Mouse (Mus musculus) heart, postnatal 14 days (tissue): ENCODE measurements around the gene Fev. TPM values are rescaled to one million over a fixed set of nuclear protein-coding genes. Genes with fewer than 3 reads are reported as not detected.
A peak's percentile ranks its signal among the peaks of the same experiment; 100 is the strongest.

ENCODE experiments used
- DNase-seq, 2 experiments: peaks; one replicate each; pipeline ENCODE4 v3.0.0; 2021 to 2022
- intact Hi-C: fragments of 180-260 bp; cut with DNase I; formaldehyde crosslinking; loops from one replicate; pipeline ENCODE4 v1.15.1; 2025
- total RNA-seq, 2 experiments: library from RNA; stranded (reverse); gene quantifications; 2 replicates each; pipeline ENCODE4 v1.2.3; 2021

Gene Fev
- total RNA-seq, 2 experiments from 2014 or later: not detected

DNA sequence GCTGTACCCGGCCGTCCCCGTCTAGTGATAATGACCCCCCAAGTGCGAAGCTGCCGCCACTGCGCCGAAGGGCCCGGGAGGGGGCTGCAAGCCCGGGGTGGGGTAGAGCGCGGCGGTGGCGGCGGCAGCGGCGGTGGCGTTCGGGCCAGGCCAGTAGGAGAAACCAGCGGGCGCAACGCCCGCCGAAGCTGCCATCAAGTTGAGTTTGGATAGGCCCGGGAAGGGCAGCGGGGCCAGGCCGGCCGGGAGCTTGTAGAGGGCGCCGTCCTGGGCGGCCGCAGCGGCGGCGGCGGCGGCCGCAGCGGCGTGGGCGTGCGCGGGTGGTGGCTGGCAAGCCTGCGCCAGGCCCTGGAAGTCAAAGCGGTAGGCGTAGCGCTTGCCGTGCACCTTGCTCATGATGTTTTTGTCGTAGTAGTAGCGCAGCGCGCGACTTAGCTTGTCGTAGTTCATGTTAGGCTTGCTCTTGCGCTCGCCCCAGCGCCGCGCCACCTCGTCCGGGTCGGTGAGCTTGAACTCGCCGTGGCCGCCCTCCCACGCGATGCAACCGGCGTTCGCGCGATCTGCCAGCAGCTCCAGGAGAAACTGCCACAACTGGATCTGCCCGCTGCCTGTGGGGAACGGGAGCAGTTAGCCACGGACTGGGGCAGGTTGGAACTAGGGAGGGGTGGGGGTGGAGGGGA is 3.0 kb downstream of the Fev start:
- intact Hi-C loops: no loop called here
- DNase-seq: peak in 1 of 2 experiments; percentile 16

DNA sequence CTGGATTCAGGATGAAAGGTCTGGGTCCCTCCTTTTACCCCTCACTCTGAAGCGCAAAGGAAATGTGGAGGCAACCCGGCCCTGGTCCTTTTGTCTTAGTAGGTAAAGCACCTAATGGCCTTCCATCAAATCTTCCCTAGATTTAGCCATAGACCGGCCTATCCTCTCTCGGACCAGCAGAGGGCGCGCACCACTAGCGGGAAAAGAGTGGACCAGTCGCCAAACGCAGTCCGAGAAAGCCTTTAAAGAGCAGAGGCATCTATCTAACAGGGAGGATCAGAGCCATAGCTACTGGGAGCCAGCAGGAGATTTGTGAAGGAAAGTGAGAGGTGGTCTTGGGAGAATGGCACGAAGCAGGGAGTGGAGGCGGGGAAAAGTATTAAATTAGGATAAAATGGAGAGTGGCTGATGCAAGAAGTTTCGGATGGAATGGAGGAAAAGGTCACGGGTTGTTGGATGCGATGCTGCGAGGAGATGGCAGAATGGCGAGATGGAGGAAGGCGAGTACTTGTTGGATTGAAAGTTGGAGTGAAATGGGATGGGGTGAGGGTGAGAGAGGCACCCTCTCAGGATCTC is 4.3 kb downstream of the Fev start:
- peak; percentile 71 to 81 for DNase-seq
- intact Hi-C loops: no loop called here

DNA sequence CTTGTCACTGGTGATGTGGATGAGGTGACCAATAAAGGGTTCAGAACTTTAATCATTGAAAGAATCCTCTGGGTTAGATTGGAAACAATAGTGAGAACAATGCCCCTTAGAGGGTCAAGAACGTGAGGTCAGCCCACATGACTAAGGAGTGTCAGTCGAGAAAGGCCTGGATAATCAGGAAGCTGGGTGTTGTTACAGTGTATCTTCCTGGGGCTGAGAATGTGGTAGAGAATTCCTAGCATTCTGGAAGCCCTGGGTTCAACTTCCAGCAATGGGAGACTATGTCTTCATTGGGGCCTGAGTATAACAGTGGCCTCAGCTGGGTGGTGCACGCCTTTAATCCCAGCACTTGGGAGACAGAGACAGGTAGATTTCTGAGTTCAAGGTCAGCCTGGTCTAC is 8.0 kb downstream of the Fev start:
- no peak for DNase-seq
- intact Hi-C loops: no loop called here

DNA sequence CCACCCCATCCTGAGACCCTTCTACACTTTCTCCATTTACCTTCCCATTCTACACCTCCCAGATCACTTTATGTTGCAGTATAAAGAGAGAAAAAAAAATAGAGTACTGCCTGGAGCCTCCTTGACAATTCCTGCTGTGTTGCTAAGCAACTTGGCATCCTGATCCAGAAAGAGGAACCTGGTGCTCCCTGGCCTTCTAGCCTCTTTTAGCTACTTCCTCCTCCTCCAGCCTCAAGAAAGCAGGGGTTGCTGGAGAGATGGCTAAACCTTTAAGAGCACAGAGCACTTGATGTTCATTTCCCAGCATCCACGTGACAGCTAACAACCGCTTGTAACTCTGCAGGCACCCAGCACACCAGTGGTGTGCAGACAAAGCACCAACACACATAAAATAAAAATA is 13.0 kb downstream of the Fev start:
- intact Hi-C loops: no loop called here
- no peak for DNase-seq

DNA sequence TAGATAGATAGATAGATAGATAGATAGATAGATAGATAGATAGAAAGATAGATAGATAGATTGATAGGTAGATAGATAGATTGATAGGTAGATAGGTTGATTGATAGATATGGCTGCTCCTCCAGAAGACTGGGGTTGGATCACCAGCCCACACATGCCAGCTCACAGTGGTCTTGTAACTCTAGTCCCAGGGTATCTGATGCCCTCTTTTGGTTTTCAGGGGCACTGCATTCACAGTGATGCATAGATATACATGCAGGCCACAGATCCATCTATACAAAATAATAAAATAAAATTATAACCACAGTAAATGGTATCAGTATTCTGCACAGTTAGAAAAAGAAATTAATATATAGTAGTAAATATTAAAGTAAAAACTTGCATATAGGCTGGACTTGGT is 23.4 kb downstream of the Fev start:
- intact Hi-C loops: no loop called here
- no peak for DNase-seq

DNA sequence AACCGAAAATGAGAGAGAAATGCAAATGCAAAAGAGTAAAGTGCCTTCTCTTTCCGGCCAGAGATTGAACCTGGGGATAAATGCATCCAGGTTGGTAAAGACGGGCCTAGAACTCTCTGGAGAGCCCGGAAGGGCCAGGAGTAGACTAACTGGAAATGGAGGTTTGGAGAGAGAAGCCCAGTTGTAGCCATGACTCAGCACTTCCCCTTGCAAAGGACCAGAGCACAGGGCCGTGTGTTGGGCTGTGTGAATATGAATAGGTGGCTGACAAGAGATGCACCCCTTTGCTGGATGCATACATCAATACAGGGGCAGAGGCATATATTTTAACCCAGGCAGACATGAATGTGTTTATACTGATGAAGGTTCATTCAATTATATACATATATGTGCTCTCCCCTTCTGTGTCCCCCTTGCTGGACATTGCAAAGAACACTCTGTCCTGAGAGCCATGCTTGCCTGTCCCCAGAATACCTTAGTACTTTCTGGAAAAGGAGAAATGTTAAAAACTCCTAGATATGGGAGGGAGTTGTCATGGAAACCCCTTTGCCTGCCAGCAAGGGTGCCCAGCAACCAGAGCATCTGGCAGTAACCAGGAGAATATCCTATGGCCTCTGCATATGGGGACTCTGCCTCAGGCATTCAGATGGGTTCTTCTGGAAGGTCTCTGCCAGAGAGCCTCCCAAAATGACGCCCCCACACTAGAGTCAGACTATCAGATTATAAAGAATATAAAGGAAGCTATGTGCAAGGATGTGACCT is 25.8 kb downstream of the Fev start:
- intact Hi-C loops: no loop called here
- no peak for DNase-seq

DNA sequence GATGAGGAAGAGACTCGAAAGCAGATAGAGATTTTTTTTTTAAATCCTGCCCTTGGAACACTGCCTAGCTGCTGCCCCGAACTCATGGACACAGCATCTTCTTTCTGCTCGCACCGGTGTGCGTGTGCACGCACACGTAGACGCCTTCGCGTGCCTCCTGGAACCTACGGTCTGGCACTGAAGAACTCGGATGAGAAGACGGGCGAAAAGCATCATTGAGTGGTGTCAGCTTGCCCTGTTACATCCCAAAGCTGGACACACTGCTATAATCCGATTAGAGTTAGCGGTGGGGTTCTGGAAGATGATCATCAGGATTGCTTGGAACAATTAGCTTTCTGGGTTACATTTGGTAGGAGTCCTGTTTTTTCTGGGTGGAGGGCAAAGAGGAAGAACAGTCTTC is 26.4 kb downstream of the Fev start:
- intact Hi-C loops: no loop called here
- no peak for DNase-seq

DNA sequence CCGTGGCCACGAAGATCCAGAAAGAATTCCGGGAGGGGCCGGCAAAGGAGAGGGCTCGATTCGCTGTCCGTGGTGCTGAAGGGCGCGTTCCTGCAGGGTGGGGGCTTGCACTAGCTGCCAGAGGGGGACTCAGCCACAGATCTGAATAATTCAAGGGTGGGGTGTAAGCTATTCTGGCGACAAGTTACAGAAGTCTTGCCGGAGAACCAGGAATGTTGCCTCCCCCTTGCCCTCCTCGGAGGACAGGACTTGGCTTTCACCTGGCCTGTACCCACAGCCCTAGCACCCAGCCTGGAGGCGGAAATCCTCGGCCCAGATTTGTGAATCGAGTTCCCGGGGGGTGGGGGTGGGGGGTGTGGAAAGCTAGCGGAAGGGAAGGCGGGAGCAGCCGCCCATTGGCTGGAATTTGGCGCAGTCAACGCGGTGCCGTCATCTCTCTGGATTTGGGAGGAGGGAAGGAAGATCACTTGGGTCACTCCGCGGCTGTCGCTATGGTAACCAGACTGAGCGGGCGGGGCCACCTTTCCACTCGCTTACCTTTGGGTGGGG is 27.0 kb downstream of the Fev start:
- peak; percentile 72 to 78 for DNase-seq
- intact Hi-C loops: no loop called here

DNA sequence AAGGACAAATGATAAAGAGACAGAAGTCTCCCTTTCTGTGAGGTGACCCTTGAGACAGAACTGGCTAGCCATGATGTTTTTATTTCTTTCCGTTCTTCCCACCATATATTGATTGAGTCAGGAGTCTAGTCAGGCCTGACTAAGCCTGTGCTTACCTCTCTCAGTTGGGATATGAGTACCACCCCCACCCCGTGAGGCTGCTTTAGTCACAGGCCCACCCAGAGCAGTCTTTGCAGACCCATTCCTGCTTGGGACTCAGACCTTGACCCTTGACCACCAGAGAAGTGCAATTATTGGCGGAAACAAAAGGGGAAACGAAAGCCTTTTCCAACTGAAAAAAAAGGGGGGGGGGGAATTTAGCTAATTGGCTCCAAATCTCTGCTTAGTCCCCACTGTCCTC is 27.5 kb downstream of the Fev start:
- intact Hi-C loops: no loop called here
- DNase-seq: no peak

DNA sequence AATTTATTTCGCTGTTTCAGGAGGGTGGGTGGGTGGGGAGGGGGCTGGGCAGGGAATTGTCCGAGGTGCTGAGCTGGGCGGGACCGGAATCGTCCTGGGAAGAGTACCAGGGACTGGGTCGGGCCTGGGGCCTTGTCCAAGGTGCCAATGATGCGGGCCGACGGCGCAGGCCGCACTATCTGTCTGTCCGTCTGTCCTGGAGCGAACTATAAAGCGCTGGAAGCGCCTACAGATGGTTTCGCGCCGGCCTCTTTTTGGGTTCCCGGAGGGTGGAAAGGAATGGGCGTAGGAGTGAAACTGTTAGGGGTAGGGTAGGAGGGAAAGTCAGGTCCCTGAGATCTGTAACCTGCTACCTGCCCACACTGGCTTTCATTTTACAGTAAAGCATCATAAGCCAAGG is 28.0 kb downstream of the Fev start:
- no peak for DNase-seq
- intact Hi-C loops: no loop called here

DNA sequence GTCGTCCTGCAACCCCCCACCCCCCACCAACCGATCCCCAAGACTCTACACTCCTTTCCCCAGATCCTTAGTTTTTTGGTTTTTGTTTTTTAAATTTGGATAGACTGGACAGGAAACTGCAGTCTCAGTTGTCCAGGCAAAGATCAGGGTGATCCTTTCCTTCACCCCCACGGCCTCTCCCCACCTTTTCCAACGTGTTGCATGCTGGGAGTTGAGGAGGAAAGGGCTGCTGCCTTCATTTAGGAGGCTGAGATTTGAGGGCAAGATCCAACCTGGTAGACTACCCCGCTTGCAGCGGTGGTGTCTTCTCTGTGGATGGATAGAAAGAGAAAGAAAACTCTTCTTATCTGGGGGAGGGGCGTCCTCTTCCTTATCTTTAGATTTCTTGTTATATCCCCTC is 28.4 kb downstream of the Fev start:
- DNase-seq: no peak
- intact Hi-C loops: no loop called here

DNA sequence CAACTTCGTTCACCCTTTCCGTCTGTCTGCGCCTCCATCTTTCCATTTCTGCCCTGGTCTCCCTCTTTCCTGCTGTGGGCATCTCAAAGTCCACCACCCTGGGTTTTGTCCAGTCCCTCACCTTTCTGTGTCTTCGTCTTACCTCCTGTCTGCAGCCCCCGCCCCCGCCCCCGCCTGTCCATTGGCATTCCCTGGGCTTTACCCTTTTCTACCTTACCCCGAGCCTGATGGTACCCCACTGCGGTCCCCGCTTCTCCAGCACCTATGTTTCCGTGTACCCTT is 28.8 kb downstream of the Fev start:
- intact Hi-C loops: no loop called here
- no peak for DNase-seq

DNA sequence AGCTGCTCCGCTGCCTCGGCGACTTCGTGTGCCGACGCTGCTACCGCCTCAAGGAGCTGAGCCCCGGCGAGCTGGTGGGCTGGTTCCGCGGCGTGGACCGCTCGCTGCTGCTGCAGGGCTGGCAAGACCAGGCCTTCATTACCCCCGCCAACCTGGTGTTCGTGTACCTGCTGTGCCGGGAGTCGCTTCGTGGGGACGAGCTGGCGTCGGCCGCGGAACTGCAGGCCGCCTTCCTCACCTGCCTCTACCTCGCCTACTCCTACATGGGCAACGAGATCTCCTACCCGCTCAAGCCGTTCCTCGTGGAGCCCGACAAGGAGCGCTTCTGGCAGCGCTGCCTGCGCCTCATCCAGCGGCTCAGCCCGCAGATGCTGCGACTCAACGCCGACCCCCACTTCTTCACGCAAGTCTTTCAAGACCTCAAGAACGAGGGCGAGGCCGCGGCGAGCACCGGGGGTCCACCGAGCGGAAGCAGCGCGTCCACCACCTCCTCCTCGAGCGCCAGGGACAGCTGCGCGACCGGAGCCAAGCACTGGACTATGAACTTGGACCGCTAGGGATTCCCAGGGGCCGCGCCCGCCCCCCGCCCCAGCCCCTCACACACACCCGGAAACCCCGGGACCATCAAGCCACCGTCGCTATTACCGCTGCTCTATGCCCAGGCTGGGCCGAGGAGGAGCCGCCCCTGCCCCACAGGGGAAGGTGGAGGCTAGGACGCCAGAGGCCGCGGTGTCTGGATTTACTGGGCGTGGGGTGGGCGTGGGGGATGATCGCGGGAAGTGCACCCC is 29.4 kb downstream of the Fev start:
- intact Hi-C loops: no loop called here

DNA sequence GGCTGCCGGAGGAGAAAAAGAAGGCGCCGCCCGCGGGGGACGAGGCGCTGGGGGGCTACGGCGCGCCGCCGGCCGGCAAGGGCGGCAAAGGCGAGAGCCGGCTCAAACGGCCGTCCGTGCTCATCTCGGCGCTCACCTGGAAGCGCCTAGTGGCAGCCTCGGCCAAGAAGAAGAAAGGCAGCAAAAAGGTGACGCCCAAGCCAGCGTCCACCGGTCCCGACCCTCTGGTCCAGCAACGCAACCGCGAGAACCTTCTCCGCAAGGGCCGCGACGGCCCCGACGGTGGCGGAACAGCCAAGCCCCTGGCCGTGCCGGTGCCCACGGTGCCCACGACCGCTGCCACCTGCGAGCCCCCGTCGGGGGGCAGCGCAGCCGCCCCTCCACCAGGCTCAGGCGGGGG is 30.1 kb downstream of the Fev start:
- intact Hi-C loops: no loop called here
- DNase-seq: no peak

More for the DNA sequence above, 29.4 kb downstream of the Fev start:
- DNase-seq: peak in 1 of 2 experiments; percentile 5

DNA sequence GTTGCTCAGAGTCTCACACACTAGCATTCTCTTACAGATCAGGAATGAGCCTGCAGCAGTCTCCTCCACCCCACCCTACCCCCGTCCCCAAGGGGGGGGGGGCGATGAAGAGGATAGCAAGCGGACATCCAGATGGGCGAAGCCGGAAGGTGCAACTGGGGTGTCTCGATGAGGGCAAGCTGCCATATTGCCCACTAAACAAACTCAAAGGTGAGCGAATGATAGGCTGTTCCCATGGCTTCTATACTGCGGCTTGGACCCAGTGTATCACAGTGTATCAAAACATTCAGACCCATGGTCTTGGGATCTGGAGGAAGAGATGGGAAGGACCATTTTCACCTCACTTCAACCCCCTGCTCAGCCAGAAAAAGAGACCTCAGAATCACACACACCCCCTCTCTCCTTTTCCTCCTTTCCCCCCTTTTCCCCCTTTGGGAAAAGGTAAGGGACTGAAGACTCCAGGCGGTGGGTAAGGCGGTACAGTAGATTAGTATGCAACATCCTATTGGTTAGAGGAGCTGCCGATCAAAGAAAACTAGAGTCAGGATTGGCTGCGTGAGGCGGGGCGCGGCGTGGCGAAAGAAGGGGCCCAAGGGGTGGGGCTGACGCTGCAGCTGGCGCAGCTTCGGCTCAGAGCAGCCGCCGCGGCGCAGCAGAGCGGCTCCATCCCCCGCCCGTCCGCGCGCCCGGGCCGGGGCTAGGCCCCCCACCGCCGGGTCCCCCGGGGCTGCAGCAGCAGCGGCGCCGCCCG is 30.7 kb downstream of the Fev start, which contains the start of gene Cdk5r2:
TSS of gene Cdk5r2 (plus strand) at position 629 of the 751 bp plus-strand sequence.
- DNase-seq: peak; percentile 72 to 75
- intact Hi-C loops: no loop called here

DNA sequence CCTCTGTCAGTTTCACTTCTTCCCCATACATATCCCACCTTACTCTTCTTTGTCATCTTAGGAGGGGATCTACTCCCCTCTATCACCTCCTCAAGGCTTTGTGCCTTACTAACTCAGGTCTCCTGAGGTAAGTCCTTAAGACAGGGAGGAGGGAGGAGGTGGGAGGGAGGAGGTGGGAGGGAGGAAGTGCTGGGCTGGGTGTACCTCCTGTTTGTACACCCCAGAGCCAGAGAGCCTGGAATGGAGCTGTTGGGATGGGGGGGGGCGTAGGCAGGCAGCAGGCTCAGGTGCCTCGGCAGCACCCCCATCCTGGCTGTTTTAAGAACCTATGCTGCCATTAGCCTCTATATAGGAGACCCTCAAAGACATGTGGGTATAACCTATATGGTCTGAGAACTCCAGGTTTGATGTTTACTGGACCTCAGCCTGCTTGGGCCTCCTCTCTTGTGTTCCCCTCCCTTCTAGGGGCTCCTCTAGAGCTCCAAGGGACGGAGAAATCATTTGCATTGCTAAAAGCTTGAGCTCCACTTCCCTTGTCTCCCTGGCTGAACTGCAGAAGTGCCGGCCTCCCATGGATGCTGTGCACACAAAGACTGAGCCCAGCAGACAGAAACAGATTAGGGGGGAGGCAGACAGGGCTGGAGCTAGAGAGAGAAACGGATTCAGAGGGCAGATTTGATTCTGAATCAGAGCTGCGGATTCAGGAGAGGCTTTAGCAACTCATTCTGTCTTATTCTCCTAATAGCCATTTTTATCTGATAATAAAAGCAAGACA is 34.0 kb downstream of the Fev start:
- intact Hi-C loops: no loop called here
- no peak for DNase-seq

DNA sequence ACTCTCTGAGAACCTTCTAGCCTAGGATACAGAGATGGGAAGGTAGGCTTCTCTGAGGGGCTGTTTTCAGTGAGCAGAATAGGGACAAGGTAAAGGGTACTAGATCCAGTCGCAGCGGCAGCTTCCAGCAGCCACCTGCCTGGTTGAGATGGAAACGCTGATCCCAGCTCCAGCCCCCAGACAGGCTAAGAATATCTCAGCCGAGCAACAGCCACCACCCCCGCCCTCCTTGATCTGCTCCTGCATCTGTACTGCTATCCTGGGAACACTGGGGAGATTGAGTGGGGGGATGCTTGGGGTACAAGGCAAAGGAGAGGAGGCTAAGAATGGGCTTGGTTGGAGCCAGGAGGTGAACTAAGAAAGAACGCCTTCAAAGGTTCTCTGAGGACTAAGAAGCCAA is 35.0 kb downstream of the Fev start:
- intact Hi-C loops: no loop called here
- DNase-seq: no peak

DNA sequence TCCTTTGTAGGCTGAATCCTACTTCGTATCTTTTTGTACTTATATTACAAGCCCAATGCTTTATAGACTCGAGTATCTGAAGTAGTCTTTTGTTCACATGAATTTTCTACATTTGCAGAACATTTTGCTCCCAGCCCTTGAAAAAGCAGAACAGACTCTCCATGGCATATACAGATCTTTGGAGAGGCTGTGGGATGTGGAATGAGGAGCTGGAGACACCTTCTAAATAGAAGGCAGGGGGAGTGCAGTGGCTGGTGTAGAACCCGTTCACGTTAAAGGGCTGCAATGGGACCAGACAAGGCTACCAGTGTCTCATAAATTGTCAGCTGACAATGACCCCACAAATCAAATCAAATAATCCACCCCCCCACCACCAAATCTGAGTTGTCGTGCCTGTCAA is 36.3 kb downstream of the Fev start:
- intact Hi-C loops: no loop called here
- no peak for DNase-seq

DNA sequence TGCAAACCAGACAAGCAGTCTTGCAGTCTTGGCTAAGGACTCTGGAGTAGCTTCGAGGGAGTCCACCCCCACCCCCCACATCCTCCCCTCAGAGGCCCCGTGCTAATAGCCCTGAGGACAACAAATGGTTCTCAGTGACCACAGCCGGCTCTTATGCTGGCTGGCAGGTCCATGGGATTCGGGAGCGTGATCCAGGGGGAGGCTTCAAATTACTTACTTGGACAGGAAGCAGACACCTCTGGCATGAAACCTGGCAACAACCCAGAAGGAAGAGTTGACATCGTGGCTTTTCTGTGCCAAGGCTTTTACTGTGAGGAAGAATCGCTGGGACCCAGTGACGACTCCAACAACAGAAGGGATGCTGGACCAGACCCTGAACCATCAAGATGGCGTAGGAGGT is 38.9 kb downstream of the Fev start:
- DNase-seq: no peak
- intact Hi-C loops: no loop called here

DNA sequence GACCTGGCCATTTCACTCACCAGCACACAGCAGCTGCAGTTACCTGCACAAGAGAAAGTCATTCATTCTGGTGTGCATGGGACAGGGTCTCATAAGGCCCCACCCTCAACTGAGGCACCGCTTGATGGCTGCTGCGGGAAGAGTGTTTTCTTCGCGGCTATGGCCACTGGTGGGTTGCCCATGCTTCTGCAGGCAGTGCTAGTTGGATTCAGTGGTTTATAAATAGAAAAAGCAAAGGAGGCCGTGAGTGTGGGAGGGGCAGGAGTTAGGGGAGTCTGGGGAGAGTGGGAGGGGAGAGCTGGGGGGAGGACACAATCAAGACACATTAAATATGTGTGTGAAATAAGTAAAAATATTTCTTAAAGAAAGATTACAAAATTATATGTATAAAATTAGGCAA is 42.1 kb downstream of the Fev start:
- intact Hi-C loops: no loop called here
- no peak for DNase-seq
